Mouse (Mus musculus): ENCODE measurements around the gene Srp54b.
A peak's percentile ranks its signal among the peaks of the same experiment; 100 is the strongest.
"Not testable (repeated sequence)": the region's sequence is repeated elsewhere in the genome, so short reads cannot be mapped to it uniquely, and the experiment has no call there.

Srp54b gene

DNA sequence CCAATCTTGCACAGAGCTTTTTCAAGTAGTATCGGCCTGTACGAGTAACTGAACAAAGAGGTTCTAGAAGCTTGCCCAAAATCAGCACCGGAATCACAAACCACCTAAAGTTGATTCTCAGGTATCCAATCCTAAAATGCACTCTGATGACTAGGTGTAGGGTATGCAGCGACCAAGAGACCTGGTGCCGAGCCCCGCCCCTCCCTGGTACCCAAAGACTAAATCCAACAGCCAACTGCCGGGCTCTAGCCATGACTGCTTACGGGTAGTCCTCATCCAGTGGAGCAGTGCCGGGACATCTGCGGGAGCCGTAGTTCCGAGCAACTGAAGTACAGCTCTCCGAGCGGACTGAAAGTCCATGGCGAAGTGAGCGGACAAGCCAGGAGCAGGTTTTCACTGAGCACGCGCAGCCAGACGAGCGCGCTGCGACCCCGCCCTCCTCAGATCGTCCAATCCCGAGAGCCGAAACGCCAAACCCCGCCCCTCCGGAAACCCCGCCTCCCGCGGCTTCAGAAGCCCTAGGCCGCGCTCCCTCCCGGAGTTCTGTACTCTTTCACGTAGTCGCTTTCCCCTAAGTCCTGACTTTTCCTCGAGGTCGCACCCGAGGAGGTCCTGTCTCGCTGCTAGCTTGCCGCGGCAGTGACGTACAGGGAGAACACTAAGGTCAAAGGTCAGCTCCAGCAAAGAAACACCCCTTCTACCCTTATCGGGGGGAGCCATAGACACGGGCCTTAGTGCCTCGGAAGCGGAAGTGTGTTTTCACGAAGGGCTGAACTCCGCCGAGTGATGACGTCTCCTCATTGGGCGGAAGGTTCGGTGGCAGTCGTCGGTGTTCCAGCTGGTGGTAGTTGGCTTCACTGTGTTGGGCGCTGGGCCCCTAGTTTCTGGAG lies at the start of gene Srp54b:
TSS of gene Srp54b (plus strand) at position 546 of the 890 bp plus-strand sequence.
- DNase-seq (ENCODE audit: low spot score in 2 of 2), result not testable (repeated sequence)

GRCm38 (mm10) chr12:55112616-55113015 lies 42.3 kb upstream of the Srp54b start:
- not testable (repeated sequence) for DNase-seq (ENCODE audit: low spot score in 2 of 2)

GRCm38 (mm10) chr12:55124242-55124641 lies 30.7 kb upstream of the Srp54b start, which contains the start of gene Fam177a:
Gene Fam177a, plus strand, starts transcription at chr12:55124469.
- not testable (repeated sequence) for DNase-seq (ENCODE audit: low spot score in 2 of 2)

GRCm38 (mm10) chr12:55124731-55125130 lies 30.2 kb upstream of the Srp54b start:
- DNase-seq (ENCODE audit: low spot score in 2 of 2), result not testable (repeated sequence)

GRCm38 (mm10) chr12:55135540-55135939 lies 19.4 kb upstream of the Srp54b start:
- DNase-seq (ENCODE audit: low spot score in 2 of 2), result not testable (repeated sequence)

- DNase-seq (ENCODE audit: low spot score in 2 of 2), result not testable (repeated sequence)
These were observed 17.0 kb upstream of the Srp54b start for GRCm38 (mm10) chr12:55137859-55138258.

DNA sequence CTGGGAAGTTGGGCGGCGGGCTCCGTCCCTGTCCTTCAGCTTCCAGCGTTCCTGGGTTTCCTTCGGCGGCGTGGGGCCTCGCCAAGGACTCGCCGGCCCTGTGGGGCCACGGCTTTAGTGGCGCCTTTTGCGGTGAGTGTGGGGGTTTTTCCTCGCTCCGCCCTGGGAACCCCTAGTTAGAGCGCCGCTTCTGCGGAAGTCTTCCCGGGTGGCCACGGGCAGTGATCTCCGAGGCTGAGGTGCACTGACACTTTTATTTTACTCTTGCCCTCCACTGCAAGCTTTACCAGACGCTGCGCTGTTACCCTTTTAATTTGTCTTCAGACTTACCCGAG lies 512 bp downstream of the Srp54b start:
- DNase-seq (ENCODE audit: low spot score in 2 of 2), result not testable (repeated sequence)

DNA sequence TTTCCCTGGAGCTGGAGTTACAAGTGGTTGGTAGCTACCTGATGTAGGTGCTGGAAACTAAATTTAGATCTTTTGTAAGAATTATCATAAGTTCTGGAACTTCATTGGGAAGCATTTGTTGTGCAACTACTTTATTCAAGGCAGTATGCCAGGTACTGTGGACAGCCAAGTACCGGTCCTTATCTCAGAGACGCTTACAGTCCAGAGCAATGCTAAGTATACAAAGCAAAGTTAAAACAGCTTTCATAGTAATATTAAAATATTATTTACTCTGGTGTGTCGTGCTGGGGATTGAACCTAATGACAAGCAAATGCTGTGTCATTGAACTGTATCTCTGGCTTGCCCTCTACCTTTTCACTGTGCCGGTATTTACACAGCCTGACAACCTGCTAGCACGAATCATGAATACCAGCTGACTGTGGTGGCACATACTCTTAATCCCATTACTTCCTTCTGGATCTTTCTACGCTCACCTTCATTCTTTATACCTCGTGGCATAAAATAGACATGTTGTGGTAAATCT lies 12.2 kb downstream of the Srp54b start:
- not testable (repeated sequence) for DNase-seq (ENCODE audit: low spot score in 2 of 2)

GRCm38 (mm10) chr12:55187686-55188085 lies 32.8 kb downstream of the Srp54b start:
- not testable (repeated sequence) for DNase-seq (ENCODE audit: low spot score in 2 of 2)

GRCm38 (mm10) chr12:55189127-55189526 lies 34.2 kb downstream of the Srp54b start:
- not testable (repeated sequence) for DNase-seq (ENCODE audit: low spot score in 2 of 2)

- not testable (repeated sequence) for DNase-seq (ENCODE audit: low spot score in 2 of 2)
These were observed 44.4 kb downstream of the Srp54b start, which contains the start of gene 1700047I17Rik2 for GRCm38 (mm10) chr12:55199306-55199705. Gene 1700047I17Rik2, plus strand, starts transcription at chr12:55199592.

GRCm38 (mm10) chr12:55199799-55200198 lies 44.9 kb downstream of the Srp54b start:
- DNase-seq (ENCODE audit: low spot score in 2 of 2), result not testable (repeated sequence)

- DNase-seq (ENCODE audit: low spot score in 2 of 2), result not testable (repeated sequence)
These were observed 58.0 kb downstream of the Srp54b start for GRCm38 (mm10) chr12:55212944-55213343.

GRCm38 (mm10) chr12:55229626-55230519 lies 75.0 kb downstream of the Srp54b start, which contains the start of gene Srp54c:
Gene Srp54c, plus strand, starts transcription at chr12:55230168.
- DNase-seq (ENCODE audit: low spot score in 2 of 2), result not testable (repeated sequence)

DNA sequence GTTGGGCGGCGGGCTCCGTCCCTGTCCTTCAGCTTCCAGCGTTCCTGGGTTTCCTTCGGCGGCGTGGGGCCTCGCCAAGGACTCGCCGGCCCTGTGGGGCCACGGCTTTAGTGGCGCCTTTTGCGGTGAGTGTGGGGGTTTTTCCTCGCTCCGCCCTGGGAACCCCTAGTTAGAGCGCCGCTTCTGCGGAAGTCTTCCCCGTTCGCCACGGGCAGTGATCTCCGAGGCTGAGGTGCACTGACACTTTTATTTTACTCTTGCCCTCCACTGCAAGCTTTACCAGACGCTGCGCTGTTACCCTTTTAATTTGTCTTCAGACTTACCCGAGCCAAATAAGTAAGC lies 75.6 kb downstream of the Srp54b start:
- peak in 1 of 2 experiments; percentile 12 for DNase-seq (ENCODE audit: low spot score in 2 of 2)
